Mouse (Mus musculus) hematopoietic stem cell, adult 5-6 weeks (primary cell): ENCODE measurements around the gene Blvra. TPM values are rescaled to one million over a fixed set of nuclear protein-coding genes. Genes with fewer than 3 reads are reported as not detected.

Source experiments
- total RNA-seq: library from RNA; stranded (forward); fragments of 172-1452, 232-1000 nt; gene quantifications from 2 replicates; pipeline ENCODE4 v1.2.3, GENCODE M21; 2017

Gene Blvra
- total RNA-seq, 1 experiment from 2014 or later = 28.3 TPM

Other genes with a start within 250 kb of the Blvra start
- 78.6 and 117 TPM in 2 replicates for gene Trpm7, start 194.4 kb upstream of the Blvra start, total RNA-seq
- 39.4 and 41.6 TPM in 2 replicates for gene Sppl2a, start 137.4 kb upstream of the Blvra start, total RNA-seq
- 18.9 and 23.0 TPM in 2 replicates for gene Ap4e1, start 61.9 kb upstream of the Blvra start, total RNA-seq
- 45.5 and 58.5 TPM in 2 replicates for gene Ncaph, start 63.3 kb downstream of the Blvra start, total RNA-seq
- gene Itpripl1, start 72.8 kb downstream of the Blvra start, total RNA-seq = 20.8 and 22.5 TPM in 2 replicates
- 3.8 and 7.1 TPM in 2 replicates for gene 1810024B03Rik, start 137.6 kb downstream of the Blvra start, total RNA-seq
- gene Snrnp200, start 137.7 kb downstream of the Blvra start, total RNA-seq = 175 and 188 TPM in 2 replicates
- 34.3 and 35.6 TPM in 2 replicates for gene Ciao1, start 177.2 kb downstream of the Blvra start, total RNA-seq
- gene Tmem127, start 177.2 kb downstream of the Blvra start, total RNA-seq = 34.3 and 34.8 TPM in 2 replicates
- gene Stard7, start 199.6 kb downstream of the Blvra start, total RNA-seq = 135 and 142 TPM in 2 replicates